Mouse (Mus musculus) ES-Bruce4 (cell line): ENCODE data around the gene Cpn1.

Source experiments
- CTCF ChIP-seq: IDR thresholded peaks from one replicate; pipeline ENCODE4 v1.8.1; 2011; ENCODE audit warnings: low read depth, low read length
- EP300 ChIP-seq: IDR thresholded peaks from 2 replicates; pipeline ENCODE4 v1.6.1; 2011; ENCODE audit warnings: low read depth, low read length; ENCODE audit not compliant: insufficient read depth
- POLR2A ChIP-seq: IDR thresholded peaks from one replicate; pipeline ENCODE4 v1.8.1; 2011; ENCODE audit warnings: low read length; ENCODE audit not compliant: insufficient read depth

DNA sequence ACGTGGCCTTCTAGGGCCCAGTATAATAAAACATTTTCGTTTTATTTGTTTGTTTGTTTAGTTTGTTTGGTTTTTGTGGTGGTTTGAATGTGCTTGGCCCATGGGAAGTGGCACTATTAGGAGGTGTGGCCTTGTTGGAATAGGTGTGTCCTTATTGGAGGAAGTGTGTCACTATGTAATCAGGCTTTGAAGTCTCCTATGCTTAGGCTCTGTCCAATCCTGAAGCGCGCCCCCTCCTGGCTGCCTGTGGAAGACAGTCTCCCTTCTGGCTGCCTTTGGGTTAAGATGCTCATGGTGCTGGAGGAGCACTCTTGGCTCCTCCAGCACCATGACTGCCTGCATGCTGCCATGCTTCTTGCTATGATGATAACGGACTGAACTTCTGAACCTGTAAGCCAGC is 36.7 kb upstream of the Cpn1 start:
- peak; percentile 57 for TF ChIP-seq CTCF
- no peak for TF ChIP-seq POLR2A
- TF ChIP-seq EP300, result no peak
